Mouse (Mus musculus): ENCODE measurements around the gene Clcn2. TPM values are rescaled to one million over a fixed set of nuclear protein-coding genes. Genes with fewer than 3 reads are reported as not detected.

Clcn2 gene
- 100 to 1,000 TPM in 1 of 4 experiments, 10 to 100 TPM in 3; 83.1 to 103 (median 87.5) TPM for total RNA-seq (2022)

DNA sequence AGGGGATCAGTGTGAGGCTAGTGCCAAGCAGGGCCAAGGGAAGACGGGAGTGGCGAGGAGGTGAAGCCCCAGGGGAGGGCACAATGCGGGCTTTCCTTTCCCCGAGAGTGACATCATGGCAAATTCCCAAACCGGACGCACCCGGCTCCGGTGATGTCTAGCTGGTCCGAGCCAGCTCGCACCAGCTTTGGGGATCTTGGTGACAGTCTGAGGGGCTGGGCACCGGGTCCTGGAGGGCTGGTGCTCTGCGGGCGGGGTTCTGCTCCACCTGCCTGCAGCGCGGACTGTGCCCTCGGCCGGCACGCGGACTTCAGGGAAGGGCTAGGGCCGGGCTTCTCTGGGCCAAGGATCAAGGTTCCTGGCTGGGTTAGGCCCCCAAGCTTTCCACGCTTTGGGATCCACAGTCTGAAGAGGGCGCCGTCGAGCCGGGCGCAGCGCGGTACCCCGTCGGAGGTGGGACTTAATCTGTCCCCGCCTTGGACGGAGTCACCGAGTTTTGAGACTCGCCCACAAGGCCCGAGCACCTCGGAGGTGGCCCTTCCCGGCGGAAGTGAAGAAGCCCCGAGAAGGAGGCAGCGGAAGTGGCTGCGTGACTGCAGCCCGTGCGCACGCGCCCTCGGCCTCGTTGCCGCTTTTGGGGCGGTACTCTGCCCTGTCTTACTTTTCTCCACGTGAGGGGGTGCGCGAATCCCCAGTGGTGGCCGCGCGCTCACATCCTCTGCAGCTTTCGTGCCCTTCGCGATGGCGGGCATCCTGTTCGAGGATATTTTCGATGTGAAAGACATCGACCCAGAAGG, at the start of gene Clcn2, which contains the start of gene Polr2h:
Gene Clcn2, minus strand, starts transcription at position 566 of the 797 bp plus-strand sequence.
Gene Polr2h, plus strand, starts transcription at position 485 of the 797 bp plus-strand sequence.
- peak; percentile 97 for DNase-seq (ENCODE audit: low spot score in 2 of 2)

DNA sequence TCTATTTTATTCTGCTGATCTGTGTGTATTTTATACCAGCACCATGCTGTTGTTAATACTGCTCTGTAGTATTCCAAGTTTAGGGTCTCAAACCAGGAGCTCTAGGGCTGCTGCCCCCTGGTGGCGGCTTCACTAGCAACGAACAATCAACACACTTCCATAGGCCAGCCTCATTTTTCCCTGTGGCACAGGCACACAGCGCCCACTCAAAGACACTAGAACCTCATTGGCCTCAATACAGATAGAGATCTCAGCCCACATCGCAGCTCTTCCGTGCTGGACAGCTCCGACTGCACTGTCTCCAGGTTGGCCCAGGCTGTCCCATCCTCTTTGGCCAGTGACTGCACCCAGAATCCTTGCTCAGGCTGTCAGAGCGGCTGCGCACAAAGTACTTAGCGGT, 47.7 kb upstream of the Clcn2 start:
- DNase-seq (ENCODE audit: low spot score in 2 of 2) = no peak

DNA sequence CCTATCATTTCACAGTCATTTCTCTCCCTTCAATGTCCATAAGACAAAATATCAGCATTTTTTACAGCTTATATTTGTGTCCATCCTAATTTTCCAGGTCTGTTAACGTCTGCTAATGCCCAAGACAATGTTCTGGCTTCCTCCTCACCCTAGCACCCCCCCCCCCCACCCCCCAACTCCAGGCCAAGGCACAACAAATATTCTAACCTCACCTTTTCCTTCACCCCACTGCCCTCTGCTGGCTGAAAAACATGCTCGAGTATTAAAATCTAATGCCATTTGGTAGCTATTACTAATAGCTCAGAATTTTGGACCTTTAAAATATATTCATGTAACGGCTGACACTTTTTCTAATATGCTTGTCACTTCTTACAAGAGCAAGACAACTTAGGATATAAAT, 44.1 kb upstream of the Clcn2 start:
- DNase-seq (ENCODE audit: low spot score in 2 of 2) = no peak

DNA sequence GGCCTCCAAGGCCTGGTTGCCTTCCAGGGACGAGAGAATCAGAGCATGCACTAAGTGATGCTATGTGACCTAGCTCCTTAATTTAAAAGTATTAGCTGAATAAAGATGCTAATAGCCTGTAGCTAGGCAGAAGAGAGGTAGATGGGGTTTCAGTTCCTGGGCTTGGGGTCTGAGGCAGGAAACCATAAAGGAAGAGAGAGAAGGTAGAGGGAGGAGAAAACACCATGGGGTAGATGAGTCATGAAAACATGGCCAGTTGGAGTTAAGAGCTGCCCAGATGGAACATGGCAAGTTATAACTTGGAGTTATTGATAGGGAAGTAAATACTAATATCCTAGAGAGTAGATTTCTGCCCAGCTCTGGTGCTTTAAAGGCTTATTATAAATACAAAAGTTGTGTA, 39.8 kb upstream of the Clcn2 start:
- DNase-seq (ENCODE audit: low spot score in 2 of 2) = no peak

DNA sequence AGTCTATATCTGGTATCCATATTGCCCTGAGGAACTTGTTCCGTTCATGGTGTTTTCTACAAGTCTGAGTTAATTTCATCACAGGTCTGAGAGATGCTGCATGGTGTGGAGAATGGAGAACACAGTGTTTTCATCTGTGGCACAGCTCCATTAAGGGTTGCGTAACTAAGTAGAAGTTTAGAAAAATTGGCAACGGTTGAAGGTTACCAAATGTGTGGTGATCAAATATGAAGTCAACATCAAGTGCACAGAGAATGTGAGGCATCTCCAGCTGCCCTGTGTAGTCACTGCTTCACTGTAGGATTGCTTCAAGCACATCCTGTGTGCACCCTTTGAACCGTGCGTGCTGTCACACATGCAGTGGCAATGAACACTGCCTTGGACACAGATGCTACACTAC, 38.5 kb upstream of the Clcn2 start:
- no peak for DNase-seq (ENCODE audit: low spot score in 2 of 2)

DNA sequence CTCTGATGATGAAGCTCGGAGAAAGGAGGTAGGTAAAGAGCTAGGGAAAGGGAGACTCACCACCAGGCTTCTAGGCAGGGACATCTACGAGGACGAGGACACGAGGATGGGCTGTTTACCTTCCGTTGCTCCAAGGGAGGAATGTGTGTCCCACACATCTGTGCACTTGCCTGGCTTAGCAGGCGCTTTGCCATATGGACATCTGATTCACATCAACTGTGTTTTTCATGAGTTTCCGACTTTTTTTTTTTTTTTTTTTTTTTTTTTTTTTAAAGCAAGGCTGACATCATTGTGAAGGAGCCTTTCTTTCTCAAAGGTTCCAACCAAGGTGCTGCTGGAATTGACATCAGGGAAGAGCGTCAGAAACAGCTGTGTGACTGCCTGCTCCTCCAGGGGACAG, 33.0 kb upstream of the Clcn2 start:
- DNase-seq (ENCODE audit: low spot score in 2 of 2) = no peak

DNA sequence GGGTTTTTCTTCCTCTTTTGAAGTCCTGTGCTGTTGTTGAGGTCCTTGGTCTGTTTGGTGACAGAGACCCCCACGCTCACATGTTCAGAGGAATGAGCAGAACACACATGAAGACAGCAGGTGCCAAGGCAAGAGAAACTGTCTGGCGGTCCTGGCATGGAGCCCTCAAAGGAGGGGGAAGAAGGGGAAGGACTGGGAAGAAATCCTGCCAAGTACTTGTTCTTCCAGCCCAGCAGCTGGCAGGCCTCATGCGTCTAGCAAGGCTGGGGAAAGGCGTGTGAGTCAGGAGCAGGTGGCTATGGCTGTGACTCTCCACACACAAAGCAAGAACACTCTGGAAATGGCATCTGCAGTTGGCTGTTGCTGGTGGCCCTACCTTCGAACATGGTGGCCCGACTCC, 29.1 kb upstream of the Clcn2 start:
- DNase-seq (ENCODE audit: low spot score in 2 of 2) = peak; percentile 79 to 83

DNA sequence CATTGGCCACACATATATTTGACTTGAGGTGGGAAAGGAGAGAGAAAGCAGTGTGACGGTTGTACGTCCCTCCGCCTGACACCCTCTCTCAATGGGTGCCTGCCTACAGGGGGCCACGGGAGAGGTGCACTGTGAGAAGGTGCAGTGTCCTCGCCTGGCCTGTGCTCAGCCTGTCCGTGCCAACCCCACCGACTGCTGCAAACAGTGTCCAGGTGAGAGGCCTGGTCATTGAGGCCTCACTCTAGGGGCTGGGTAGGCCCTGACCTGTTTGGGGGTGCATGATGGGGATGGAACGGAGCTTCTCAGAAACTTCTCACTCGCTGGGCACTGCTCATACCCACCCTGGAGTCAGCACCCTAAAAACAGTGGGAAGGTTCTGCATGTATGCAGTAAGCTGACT, 22.3 kb upstream of the Clcn2 start:
- DNase-seq (ENCODE audit: low spot score in 2 of 2) = no peak

DNA sequence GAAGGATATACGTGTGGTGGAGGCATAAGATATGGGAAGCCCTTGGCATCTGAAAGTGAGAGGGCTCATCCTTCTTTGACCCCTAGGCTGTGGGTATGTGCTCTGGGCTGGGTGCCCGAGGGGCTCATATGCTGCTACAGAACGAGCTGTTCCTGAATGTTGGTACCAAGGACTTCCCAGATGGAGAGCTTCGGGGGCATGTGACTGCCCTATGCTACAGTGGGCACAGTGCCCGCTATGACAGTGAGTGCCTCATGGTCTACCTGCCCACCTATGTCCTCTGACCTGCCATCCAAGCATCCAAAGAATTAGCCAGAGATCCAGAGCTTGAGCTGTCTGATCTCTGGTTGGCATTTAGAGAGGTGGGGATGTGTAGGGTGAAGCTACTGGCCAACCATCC, 19.3 kb upstream of the Clcn2 start:
- DNase-seq (ENCODE audit: low spot score in 2 of 2) = no peak

DNA sequence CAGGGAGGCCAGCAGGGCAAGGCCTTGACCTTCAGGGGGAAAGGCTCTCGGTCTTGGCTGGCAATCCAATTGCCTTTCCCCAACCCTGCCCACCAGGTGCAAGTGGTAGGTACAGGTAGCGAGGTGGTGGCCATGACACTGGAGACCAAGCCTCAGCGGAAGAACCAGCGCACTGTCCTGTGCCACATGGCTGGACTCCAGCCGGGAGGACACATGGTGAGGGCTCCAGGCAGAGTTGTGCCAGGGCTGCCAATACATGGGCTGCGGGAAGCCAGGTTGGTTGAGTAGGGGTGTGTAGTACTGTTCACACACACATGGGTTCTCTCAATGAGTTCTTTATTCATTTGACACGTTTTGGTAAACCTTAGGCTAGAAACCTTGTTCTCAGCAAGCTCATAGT, 18.6 kb upstream of the Clcn2 start:
- no peak for DNase-seq (ENCODE audit: low spot score in 2 of 2)

DNA sequence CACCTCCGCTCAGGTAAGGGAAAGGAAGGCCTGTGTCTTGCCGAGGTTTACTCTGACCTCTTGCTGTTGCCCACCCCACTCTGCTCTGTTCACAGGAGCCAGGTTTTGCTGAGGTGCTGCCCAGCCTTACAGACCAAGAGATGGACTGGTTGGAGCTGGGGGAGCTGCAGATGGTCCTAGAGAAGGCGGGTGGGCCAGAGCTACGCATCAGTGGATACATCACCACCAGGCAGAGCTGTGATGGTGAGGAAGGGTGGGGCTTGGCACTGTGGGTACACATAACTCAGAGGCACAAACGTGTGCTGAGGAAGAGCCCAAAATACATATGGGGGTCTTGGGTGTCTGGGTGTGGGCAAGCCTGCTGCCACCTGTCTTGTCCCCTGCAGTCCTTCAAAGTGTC, 18.1 kb upstream of the Clcn2 start:
- no peak for DNase-seq (ENCODE audit: low spot score in 2 of 2)

DNA sequence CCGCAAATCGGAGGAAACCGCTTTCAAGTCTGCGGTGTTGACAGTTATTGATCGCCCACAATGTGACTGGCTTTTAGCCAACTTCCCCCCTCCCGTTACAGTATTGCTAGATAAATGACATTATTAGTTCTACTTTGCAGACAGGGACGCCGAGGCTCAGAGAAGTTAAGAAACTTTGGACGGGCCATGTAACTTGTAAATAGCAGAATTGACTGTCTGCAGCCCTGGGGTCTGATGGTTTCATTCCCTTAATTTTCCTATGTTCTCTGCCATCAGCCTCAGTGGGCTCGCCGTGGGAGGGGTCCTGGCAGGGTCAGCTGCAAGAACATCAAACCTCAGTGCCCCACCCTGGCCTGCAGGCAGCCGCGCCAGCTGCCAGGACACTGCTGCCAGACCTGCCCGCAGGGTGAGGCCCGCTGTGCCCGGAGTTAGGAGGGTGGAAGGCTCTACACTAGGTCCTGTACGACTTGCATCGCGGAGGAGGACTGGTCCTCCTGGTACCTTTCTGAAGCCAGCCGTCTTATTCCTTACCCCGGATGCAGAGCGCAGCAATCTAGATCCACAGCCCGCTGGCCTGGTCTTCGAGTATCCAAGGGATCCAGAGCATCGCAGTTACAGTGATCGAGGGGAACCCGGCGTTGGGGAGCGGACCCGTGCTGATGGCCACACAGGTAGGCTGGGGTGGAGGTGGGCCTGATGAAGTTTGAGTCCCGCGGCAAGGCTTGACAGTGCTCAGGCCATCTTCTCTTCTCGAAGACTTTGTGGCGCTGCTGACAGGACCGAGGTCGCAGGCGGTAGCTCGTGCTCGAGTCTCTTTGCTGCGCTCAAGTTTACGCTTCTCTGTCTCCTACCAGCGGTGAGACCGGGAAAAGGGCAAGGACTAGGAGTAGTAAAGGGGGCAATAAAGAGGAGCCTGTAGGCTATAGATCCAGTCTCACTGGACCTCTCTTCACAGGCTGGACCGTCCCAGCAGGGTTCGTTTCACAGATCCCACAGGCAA, 16.5 kb upstream of the Clcn2 start, which contains the start of gene Thpo:
Gene Thpo, minus strand, starts transcription at position 781 of the 1,000 bp plus-strand sequence.
- no peak for DNase-seq (ENCODE audit: low spot score in 2 of 2)

DNA sequence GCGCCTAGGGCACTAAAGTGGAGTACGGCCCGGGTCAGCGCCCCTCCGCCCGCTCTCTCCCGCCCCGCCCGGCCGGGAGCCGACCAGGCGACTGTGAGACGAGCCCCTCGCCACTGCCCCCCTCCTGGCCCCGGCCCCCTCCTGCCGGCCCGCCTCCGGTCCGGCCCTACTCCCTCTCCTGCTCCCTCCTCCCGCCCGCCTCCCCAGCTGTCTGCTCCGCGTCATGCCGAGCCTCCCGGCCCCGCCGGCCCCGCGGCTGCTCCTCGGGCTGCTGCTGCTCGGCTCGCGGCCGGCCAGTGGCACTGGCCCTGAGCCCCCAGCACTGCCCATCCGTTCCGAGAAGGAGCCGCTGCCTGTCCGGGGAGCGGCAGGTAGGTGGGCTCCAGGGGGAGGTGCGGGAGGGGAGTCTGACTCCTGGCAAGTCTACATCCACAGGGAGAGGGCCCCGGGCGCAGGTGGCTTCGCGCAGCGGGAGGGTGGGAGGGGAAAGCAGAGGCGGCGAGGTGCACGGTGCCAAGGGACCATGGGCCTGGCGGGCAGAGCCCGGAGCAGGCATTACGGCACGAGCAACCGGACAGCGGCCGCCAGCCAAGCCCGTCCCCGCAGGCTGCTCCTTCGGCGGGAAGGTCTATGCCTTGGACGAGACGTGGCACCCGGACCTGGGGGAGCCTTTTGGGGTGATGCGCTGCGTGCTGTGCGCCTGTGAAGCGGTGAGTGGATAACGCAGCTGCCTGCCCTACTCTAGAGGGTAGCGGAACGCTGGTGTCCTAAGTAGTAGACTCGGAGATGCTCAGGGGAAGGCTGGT, 15.6 kb upstream of the Clcn2 start, which contains the start of gene Chrd:
Gene Chrd, plus strand, starts transcription at position 203 of the 806 bp plus-strand sequence.
- DNase-seq (ENCODE audit: low spot score in 2 of 2) = no peak

DNA sequence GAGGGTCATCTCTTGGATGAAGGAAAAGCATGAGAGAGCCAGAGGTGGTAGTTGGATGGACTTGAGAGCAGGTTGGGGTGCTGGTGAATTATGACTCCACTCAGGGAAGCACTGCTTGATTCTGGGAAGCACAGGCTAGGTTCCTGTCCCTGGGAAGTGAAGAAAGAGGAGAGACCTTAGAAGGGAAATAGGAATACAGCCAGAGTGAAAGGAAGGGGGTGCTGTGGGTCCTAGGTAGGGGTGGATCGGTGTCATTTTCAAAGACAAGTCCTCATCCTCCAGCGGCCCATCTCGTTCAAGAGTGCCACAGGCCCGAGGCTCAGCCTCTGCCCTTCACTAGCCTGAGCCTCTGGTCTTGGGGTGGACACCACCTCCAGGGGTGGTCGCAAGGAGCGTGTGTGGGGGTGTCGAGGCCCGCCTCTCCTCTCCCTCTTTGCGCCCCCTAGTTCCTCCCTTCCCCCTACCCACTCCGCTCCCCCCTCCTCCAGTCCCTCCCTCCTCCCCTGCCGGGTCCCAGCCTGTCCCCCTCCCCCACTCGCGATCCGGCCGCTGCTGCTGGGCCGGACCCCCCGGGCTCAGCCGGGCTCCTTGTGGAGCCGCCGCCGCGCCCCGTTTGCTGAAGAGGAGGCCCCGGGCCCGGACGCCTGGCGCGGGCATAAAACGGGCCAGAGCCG, 14.8 kb upstream of the Clcn2 start:
- DNase-seq (ENCODE audit: low spot score in 2 of 2) = no peak

DNA sequence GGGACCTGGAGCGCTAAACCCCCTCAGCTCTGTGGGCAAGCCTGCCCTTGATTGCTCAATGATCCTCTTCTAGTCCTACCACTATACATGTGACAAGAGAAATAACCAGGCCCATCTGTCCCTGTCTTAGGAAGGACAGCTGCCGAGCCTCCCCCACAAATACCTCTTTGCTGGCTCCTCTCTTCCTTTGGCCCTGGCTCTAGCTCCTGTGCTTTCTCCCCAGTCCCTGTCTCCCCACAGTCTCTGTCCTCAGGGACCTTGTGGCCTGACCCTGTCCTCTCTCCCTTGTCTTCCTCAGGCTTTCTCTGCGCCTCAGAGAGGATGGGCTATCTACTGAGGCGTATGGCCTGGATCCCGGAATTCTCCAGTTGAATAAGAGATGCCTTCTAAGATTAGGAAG, 14.1 kb upstream of the Clcn2 start:
- peak in 1 of 2 experiments; percentile 55 for DNase-seq (ENCODE audit: low spot score in 2 of 2)

DNA sequence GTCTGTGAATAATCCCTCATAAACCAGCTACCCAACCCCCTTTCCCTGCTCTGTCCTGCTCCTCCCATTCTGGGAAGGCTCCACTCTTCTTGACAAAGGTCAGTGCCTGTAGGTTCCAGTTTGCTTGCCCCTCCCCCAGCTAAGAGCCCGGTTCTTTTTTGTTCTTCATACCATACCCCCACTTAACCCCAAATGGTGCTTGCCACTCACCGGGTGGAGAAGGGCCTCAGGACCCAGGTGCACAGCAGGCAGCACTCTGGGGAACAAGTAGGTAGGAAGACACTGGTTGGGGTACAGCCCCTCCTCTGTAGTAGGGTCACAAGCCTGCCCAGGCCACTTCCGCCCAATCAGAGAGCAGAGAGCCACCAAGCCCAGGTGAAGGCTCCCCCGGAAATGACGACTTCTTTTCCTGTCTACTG, 12.8 kb upstream of the Clcn2 start:
- DNase-seq (ENCODE audit: low spot score in 2 of 2) = no peak

DNA sequence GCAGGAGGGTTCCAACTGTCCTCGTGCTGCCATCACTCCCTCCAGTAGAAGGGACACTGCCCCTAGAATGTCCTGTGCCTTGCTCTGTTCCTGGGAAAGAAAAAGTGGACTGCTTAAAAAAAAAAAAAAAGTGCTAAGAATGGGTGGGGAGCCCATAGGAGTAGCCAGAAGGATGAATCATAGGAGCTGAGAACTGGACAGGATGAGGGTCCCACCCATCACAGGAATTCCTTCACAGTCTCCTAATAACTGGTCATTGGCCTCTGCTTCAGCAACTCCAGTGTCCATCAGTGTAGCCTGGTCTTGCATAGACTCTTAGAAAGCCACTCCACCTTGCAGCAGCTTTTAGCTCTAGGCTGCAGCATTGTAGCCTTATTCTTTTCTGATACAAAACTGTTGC, 8.8 kb upstream of the Clcn2 start:
- DNase-seq (ENCODE audit: low spot score in 2 of 2) = no peak

DNA sequence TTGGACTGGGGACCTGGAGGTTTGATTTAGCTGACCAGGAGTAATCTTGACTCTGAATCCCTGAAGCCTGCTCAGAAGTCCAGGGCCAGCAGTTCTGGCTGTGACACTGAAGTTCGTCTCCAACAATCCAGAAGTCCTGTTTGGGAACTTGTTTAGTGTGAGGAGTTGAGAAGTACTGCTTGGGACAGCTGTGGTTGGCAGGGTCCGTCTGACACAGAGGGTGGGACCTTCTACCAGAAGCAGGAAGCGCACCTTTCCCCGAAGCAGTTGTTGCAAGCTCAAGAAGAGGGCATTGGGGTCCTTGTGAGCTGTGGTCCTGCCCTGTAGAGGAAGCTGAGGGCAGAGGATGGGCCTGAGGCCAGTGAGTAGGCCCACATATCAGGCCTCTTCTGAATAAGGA, 8.2 kb upstream of the Clcn2 start:
- no peak for DNase-seq (ENCODE audit: low spot score in 2 of 2)

DNA sequence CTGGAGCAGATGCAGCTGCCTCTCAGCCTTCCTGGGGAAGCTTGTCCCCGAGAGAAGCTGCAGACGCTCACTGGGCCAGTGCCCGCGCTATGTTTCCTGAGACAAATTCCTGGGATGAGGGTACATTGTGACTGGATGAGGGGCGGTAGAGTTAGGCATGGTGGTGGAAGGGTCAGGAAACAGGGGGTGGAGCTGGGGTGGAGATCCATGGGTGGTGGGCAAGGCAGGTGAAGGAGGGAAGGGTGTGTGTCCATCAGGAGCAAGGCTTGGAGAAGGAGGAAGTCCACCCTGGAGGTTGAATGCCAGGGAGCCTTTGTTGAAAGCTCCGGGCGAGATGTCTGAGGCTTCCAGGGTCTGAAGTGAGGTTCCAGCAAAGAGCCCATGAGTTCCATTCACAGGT, 7.8 kb upstream of the Clcn2 start:
- DNase-seq (ENCODE audit: low spot score in 2 of 2) = no peak

DNA sequence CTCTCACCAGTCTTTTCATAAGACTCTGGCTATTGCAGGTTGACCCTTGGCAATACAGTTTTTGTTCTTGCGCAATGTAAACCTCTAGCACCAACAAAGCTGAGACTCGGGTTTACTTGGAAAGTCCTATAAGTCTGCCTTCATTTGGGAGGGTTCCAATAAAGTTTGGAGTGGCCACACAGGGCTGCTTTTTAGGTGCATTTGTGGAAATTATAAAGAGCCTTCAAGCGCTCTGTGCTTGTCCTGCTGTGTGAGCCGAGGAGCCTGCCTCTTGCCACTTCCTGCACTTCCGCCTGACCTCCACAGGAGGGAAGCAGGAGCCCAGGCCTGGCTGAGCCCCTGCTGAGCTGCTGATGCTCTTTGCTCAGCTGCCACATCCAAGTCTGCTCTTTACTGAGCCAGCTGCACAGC, 6.8 kb upstream of the Clcn2 start:
- peak in 1 of 2 experiments; percentile 29 for DNase-seq (ENCODE audit: low spot score in 2 of 2)

DNA sequence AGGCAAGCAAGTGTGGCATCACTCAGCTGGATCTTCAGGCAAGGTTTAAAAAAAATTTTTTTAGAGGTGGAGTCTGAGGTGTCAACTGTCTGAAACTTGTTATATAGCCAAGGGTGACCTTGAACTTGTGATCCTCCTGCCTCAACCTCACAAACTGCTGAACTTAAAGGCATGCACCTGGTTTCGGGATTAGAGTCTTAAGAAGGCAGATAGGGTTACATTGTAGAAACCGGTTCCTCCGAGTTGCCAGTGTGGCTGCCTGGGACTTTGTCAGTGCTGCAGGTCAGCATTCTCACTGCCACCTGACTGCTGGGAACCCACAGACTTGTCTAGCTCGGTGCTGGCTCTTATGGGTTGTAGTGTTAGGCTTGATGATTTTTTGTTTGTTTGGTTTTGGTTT, 5.7 kb upstream of the Clcn2 start:
- DNase-seq (ENCODE audit: low spot score in 2 of 2) = no peak

Data from layer of hippocampus, adult 8-10 months (tissue).